Mouse (Mus musculus) limb, embryonic 14.5 days (tissue): Measurements from ENCODE around the gene Stat4. TPM values are rescaled to one million over a fixed set of nuclear protein-coding genes. Genes with fewer than 3 reads are reported as not detected.

Source experiments
- ATAC-seq: fragments of 200-750 bp; cut with Nextera tagmentation; 2 replicates; pipeline ENCODE4 v1.8.0; 2017; ENCODE audit warnings: low read depth, moderate number of reproducible peaks, moderate TSS enrichment; ENCODE audit not compliant: low FRiP score
- DNase-seq: peaks from one replicate; pipeline ENCODE4 v3.0.0-alpha.2; 2015; ENCODE audit warnings: low spot score
- H3K27ac ChIP-seq: fragments of 300-500 bp; sonication (generic); replicated peaks from 2 replicates; pipeline ENCODE4 v1.5.1; 2014; ENCODE audit warnings: low read depth, mild to moderate bottlenecking, low read length, moderate library complexity, mixed read lengths
- H3K27me3 ChIP-seq: fragments of 300-500 bp; sonication (generic); 2 replicates; pipeline ENCODE4 v1.6.1; 2014; ENCODE audit warnings: low read length, mixed read lengths; ENCODE audit not compliant: control insufficient read depth, insufficient read depth
- H3K36me3 ChIP-seq: fragments of 300-500 bp; sonication (generic); 2 replicates; pipeline ENCODE4 v1.6.1; 2014; ENCODE audit warnings: mild to moderate bottlenecking, low read length, moderate library complexity, mixed read lengths; ENCODE audit not compliant: control insufficient read depth, insufficient read depth
- H3K4me1 ChIP-seq: fragments of 300-500 bp; sonication (generic); 2 replicates; pipeline ENCODE4 v1.6.1; 2014; ENCODE audit warnings: antibody characterized with exemption, low read length, mixed read lengths; ENCODE audit not compliant: control insufficient read depth, insufficient read depth
- H3K4me2 ChIP-seq: fragments of 300-500 bp; sonication (generic); replicated peaks from 2 replicates; pipeline ENCODE4 v1.6.1; 2014; ENCODE audit warnings: low read depth, mild to moderate bottlenecking, low read length, moderate library complexity; ENCODE audit not compliant: severe bottlenecking
- H3K4me3 ChIP-seq: fragments of 300-500 bp; sonication (generic); replicated peaks from 2 replicates; pipeline ENCODE4 v1.5.1; 2014; ENCODE audit warnings: low read length
- H3K9ac ChIP-seq: fragments of 300-500 bp; sonication (generic); 2 replicates; pipeline ENCODE4 v1.6.1; 2014; ENCODE audit warnings: mild to moderate bottlenecking, low read depth, low read length, moderate library complexity; ENCODE audit not compliant: severe bottlenecking
- H3K9me3 ChIP-seq: fragments of 300-500 bp; sonication (generic); 2 replicates; pipeline ENCODE4 v1.6.1; 2016; ENCODE audit warnings: low read length; ENCODE audit not compliant: control insufficient read depth
- POLR2A ChIP-seq: fragments of 200-500 bp; IDR thresholded peaks from 2 replicates; pipeline ENCODE4 v1.8.0; 2012; ENCODE audit warnings: inconsistent platforms, mild to moderate bottlenecking, moderate library complexity, borderline replicate concordance; ENCODE audit not compliant: insufficient read depth, insufficient read length; ENCODE audit errors: extremely low read depth
- WGBS: fragments of 180-500 bp; shearing (Covaris S2); extraction: QIAGEN DNeasy Blood & Tissue Kit; methylation state at CpG from one replicate; pipeline ENCODE4 v1.1.7; 2014; 5-methylcytosine and 5-hydroxymethylcytosine counted together
- polyA plus RNA-seq, 2 experiments: library from polyadenylated mRNA; depleted of rRNA in 1 of 2; stranded (reverse) in 1 of 2; unstranded in 1 of 2; fragments of >200 nt; fragmentation: Nextera tagmentation in 1 of 2; extraction: Ambion mirVana in 1 of 2; gene quantifications; 2 replicates each; pipeline versions ENCODE4 v1.2.1 to v1.2.3; 2012 to 2014

Gene Stat4
- polyA plus RNA-seq (2012; rRNA removed) (0.44 and 0.60 TPM in 2 replicates), polyA plus RNA-seq (2014; fragmentation: Nextera tagmentation; extraction: Ambion mirVana) (0.51 and 2.1 TPM in 2 replicates)

- TF ChIP-seq POLR2A: no peak
- WGBS: 83% methylated on average over 5 of the region's 5 CpGs
Observed at GRCm38 (mm10) chr1:51986848-51987247, at the start of gene Stat4. TSS of gene Stat4 (plus strand) at chr1:51987148.

GRCm38 (mm10) chr1:51938357-51938756 is 48.6 kb upstream of the Stat4 start:
- Histone ChIP-seq H3K27ac (no peak overlapping the region), H3K4me3 (no peak overlapping the region), H3K36me3 (no peaks in the 10 kb centered on the region), H3K9ac (no peak overlapping the region), H3K9me3 (no peaks in the 10 kb centered on the region; the same call in 1 of the 2 replicates), H3K4me1 (no peaks in the 10 kb centered on the region), H3K27me3 (no peaks in the 10 kb centered on the region), H3K4me2 (no peak overlapping the region)
- TF ChIP-seq POLR2A: no peak
- DNase-seq: no peak
- no peak for ATAC-seq
- WGBS: 91% methylated on average over 7 of the region's 7 CpGs

More at GRCm38 (mm10) chr1:51986848-51987247, at the start of gene Stat4:
- no peak within 1 kb of the TSS for H3K9ac ChIP-seq
- 0 out of 2 replicates have a peak, but pooled peaks cover 1% of the 10 kb centered on the region for H3K4me1 ChIP-seq
- no peaks in the 10 kb centered on the region for H3K27me3 ChIP-seq
- no peaks in the 10 kb centered on the region for H3K9me3 ChIP-seq
- no peak within 1 kb of the TSS for H3K4me2 ChIP-seq
- H3K36me3 ChIP-seq: no peaks in the 10 kb centered on the region
- no peak within 1 kb of the TSS for H3K4me3 ChIP-seq
- DNase-seq: no peak
- no peak for ATAC-seq
- no peak within 1 kb of the TSS for H3K27ac ChIP-seq

DNA sequence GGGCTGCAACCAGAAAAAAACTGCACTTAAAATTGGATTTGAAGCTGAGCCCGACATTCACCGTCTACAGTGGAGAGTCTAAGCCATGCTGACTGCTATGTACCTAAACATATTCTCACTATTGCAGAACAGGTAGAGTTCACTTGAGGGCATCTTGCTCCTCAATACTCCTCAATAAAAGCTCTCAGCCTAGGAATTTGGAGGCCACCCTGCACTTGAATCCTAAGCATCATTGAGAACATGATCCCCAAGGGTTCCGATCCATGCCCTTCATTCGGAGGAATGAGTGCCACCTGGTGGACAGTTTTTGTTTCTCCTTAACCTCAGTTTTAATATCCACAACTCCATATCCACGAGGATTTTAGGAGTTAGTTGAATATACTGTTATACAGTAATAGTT is 42.2 kb upstream of the Stat4 start:
- Histone ChIP-seq H3K4me1 (no peaks in the 10 kb centered on the region), H3K27me3 (no peaks in the 10 kb centered on the region), H3K4me2 (no peak overlapping the region), H3K27ac (no peak overlapping the region), H3K4me3 (no peak overlapping the region), H3K36me3 (no peaks in the 10 kb centered on the region), H3K9me3 (no peaks in the 10 kb centered on the region; the same call in 1 of the 2 replicates), H3K9ac (no peak overlapping the region)
- no peak for TF ChIP-seq POLR2A
- WGBS: 40% methylated on average over 5 of the region's 5 CpGs
- ATAC-seq (no peak), DNase-seq (peak; percentile 82)

DNA sequence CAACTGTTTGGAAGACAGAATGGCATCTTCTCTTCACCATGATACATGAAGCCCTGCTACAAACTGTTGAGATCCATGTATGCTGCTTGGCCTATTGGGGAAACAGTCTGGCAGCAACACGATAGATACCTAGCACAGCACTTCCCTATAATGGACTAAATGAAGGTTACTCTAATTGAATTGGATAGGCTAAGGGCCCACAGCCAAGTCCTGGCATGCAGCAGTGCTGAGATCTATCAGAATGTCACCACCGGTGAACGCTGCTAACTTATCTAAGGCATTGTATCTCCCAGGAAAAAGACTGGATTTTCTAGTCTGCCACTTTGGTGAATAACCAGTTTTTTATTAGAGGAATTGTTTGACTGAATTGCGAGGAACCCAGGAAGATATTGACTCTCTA is 39.8 kb upstream of the Stat4 start:
- H3K4me1 ChIP-seq: no peaks in the 10 kb centered on the region
- TF ChIP-seq POLR2A: no peak
- WGBS: 74% methylated on average over 4 of the region's 4 CpGs

GRCm38 (mm10) chr1:51964647-51965046 is 22.3 kb upstream of the Stat4 start:
- Histone ChIP-seq H3K4me1 (no peaks in the 10 kb centered on the region), H3K9me3 (no peaks in the 10 kb centered on the region), H3K4me3 (no peak overlapping the region), H3K36me3 (no peaks in the 10 kb centered on the region), H3K27ac (no peak overlapping the region), H3K9ac (no peak overlapping the region), H3K27me3 (no peaks in the 10 kb centered on the region), H3K4me2 (no peak overlapping the region)
- WGBS: 92% methylated on average over 2 of the region's 2 CpGs
- TF ChIP-seq POLR2A: no peak
- DNase-seq (no peak), ATAC-seq (no peak)

More for the DNA sequence above, 39.8 kb upstream of the Stat4 start:
- H3K36me3 ChIP-seq: no peaks in the 10 kb centered on the region
- H3K4me2 ChIP-seq: no peak overlapping the region
- ATAC-seq: no peak
- H3K27ac ChIP-seq: no peak overlapping the region
- DNase-seq: no peak
- H3K9ac ChIP-seq: no peak overlapping the region
- no peaks in the 10 kb centered on the region for H3K27me3 ChIP-seq
- H3K9me3 ChIP-seq: no peaks in the 10 kb centered on the region
- H3K4me3 ChIP-seq: no peak overlapping the region

GRCm38 (mm10) chr1:51968994-51969393 is 18.0 kb upstream of the Stat4 start:
- Histone ChIP-seq H3K4me2 (no peak overlapping the region), H3K36me3 (no peaks in the 10 kb centered on the region), H3K4me3 (no peak overlapping the region), H3K4me1 (no peaks in the 10 kb centered on the region), H3K9ac (no peak overlapping the region), H3K27me3 (no peaks in the 10 kb centered on the region), H3K27ac (no peak overlapping the region), H3K9me3 (no peaks in the 10 kb centered on the region)
- ATAC-seq (no peak), DNase-seq (peak; percentile 68)
- 26% methylated on average over 1 of the region's 1 CpGs for WGBS
- no peak for TF ChIP-seq POLR2A
